Mouse (Mus musculus): Measurements from ENCODE around the gene Tmem206.

GRCm38 (mm10) chr1:191306316-191306715, 19.4 kb upstream of the Tmem206 start:
- no peak for TF ChIP-seq POLR2A (IDR thresholded peaks at IDR 0.05; ENCODE audit: control insufficient read depth, extremely low read depth, insufficient read depth, low read length, poor library complexity)
- TF ChIP-seq CTCF (IDR thresholded peaks at IDR 0.05; ENCODE audit: borderline replicate concordance, control insufficient read depth, extremely low read depth, insufficient read depth, low read length, poor library complexity): peak; percentile 30; the same call in 1 of the 2 replicates

All from thymus, adult 2 months (tissue).